Mouse (Mus musculus): ENCODE data around the gene Cbr4.

- TF ChIP-seq POLR2A (IDR thresholded peaks at IDR 0.05; ENCODE audit: borderline replicate concordance, control insufficient read depth, low read depth, low read length) (no peak), CTCF (IDR thresholded peaks at IDR 0.05; ENCODE audit: control insufficient read depth, insufficient read depth, low read length) (no peak)
Measured at GRCm38 (mm10) chr8:61535472-61535871, 47.9 kb downstream of the Cbr4 start.
